Mouse (Mus musculus): ENCODE measurements around the gene Wdr34. TPM values are rescaled to one million over a fixed set of nuclear protein-coding genes. Genes with fewer than 3 reads are reported as not detected.

Gene Wdr34
- polyA plus RNA-seq, 1 experiment from 2014 or later, result 25.1 TPM

- DNase-seq (ENCODE audit: low spot score) (no peak), ATAC-seq (replicated peaks; ENCODE audit: low FRiP score) (no peak)
- Histone ChIP-seq H3K4me2 (no peak overlapping the region), H3K9me3 (ENCODE audit: control insufficient read depth, low read length) (no peaks in the 10 kb centered on the region), H3K4me1 (replicated peaks; ENCODE audit: control insufficient read depth, insufficient read depth, low read length) (no peaks in the 10 kb centered on the region), H3K27ac (ENCODE audit: low read depth, low read length) (no peak overlapping the region), H3K27me3 (replicated peaks; ENCODE audit: control insufficient read depth, insufficient read depth, low read length) (no peaks in the 10 kb centered on the region), H3K9ac (ENCODE audit: low read depth, low read length) (no peak overlapping the region), H3K4me3 (ENCODE audit: low read depth, low read length) (no peak overlapping the region), H3K36me3 (ENCODE audit: control insufficient read depth, insufficient read depth, low read length) (peaks cover 25% of the 10 kb centered on the region)
- 59% methylated on average over 11 of the region's 11 CpGs for WGBS
Measured at GRCm38 (mm10) chr2:30032244-30032846, 16.3 kb downstream of the Wdr34 start.

GRCm38 (mm10) chr2:30026997-30027396, 21.7 kb downstream of the Wdr34 start:
- DNase-seq (ENCODE audit: low spot score) (no peak), ATAC-seq (replicated peaks; ENCODE audit: low FRiP score) (no peak)
- Histone ChIP-seq H3K9me3 (ENCODE audit: control insufficient read depth, low read length) (no peaks in the 10 kb centered on the region), H3K36me3 (ENCODE audit: control insufficient read depth, insufficient read depth, low read length) (peaks cover 34% of the 10 kb centered on the region), H3K4me3 (ENCODE audit: low read depth, low read length) (no peak overlapping the region), H3K27ac (ENCODE audit: low read depth, low read length) (no peak overlapping the region), H3K4me1 (replicated peaks; ENCODE audit: control insufficient read depth, insufficient read depth, low read length) (no peaks in the 10 kb centered on the region), H3K9ac (ENCODE audit: low read depth, low read length) (no peak overlapping the region), H3K27me3 (replicated peaks; ENCODE audit: control insufficient read depth, insufficient read depth, low read length) (no peaks in the 10 kb centered on the region), H3K4me2 (no peak overlapping the region)
- 97% methylated on average over 5 of the region's 5 CpGs for WGBS

GRCm38 (mm10) chr2:30025454-30025853, 23.2 kb downstream of the Wdr34 start:
- Histone ChIP-seq H3K36me3 (ENCODE audit: control insufficient read depth, insufficient read depth, low read length) (peaks cover 33% of the 10 kb centered on the region), H3K9ac (ENCODE audit: low read depth, low read length) (no peak overlapping the region), H3K9me3 (ENCODE audit: control insufficient read depth, low read length) (no peaks in the 10 kb centered on the region), H3K27ac (ENCODE audit: low read depth, low read length) (no peak overlapping the region), H3K4me1 (replicated peaks; ENCODE audit: control insufficient read depth, insufficient read depth, low read length) (no peaks in the 10 kb centered on the region), H3K4me2 (no peak overlapping the region), H3K27me3 (replicated peaks; ENCODE audit: control insufficient read depth, insufficient read depth, low read length) (no peaks in the 10 kb centered on the region), H3K4me3 (ENCODE audit: low read depth, low read length) (no peak overlapping the region)
- ATAC-seq (replicated peaks; ENCODE audit: low FRiP score), result no peak
- 86% methylated on average over 4 of the region's 4 CpGs for WGBS
- DNase-seq (ENCODE audit: low spot score), result no peak

- H3K4me1 ChIP-seq (replicated peaks; ENCODE audit: control insufficient read depth, insufficient read depth, low read length), result no peaks in the 10 kb centered on the region
- ATAC-seq (replicated peaks; ENCODE audit: low FRiP score) (no peak), DNase-seq (ENCODE audit: low spot score) (no peak)
- H3K9me3 ChIP-seq (ENCODE audit: control insufficient read depth, low read length), result no peaks in the 10 kb centered on the region
- peaks cover 45% of the 10 kb centered on the region for H3K36me3 ChIP-seq (ENCODE audit: control insufficient read depth, insufficient read depth, low read length)
- H3K4me2 ChIP-seq, result no peak overlapping the region
- 85% methylated on average over 11 of the region's 11 CpGs for WGBS
- H3K27me3 ChIP-seq (replicated peaks; ENCODE audit: control insufficient read depth, insufficient read depth, low read length), result no peaks in the 10 kb centered on the region
- no peak overlapping the region for H3K4me3 ChIP-seq (ENCODE audit: low read depth, low read length)
- H3K9ac ChIP-seq (ENCODE audit: low read depth, low read length), result no peak overlapping the region
- H3K27ac ChIP-seq (ENCODE audit: low read depth, low read length), result no peak overlapping the region
Measured at GRCm38 (mm10) chr2:30014326-30014966, 34.2 kb downstream of the Wdr34 start.

GRCm38 (mm10) chr2:30010840-30011281, 37.8 kb downstream of the Wdr34 start:
- Histone ChIP-seq H3K36me3 (ENCODE audit: control insufficient read depth, insufficient read depth, low read length) (peaks cover 57% of the 10 kb centered on the region), H3K4me3 (ENCODE audit: low read depth, low read length) (no peak overlapping the region), H3K27me3 (replicated peaks; ENCODE audit: control insufficient read depth, insufficient read depth, low read length) (no peaks in the 10 kb centered on the region), H3K9me3 (ENCODE audit: control insufficient read depth, low read length) (no peaks in the 10 kb centered on the region), H3K9ac (ENCODE audit: low read depth, low read length) (no peak overlapping the region), H3K27ac (ENCODE audit: low read depth, low read length) (no peak overlapping the region), H3K4me1 (replicated peaks; ENCODE audit: control insufficient read depth, insufficient read depth, low read length) (no peaks in the 10 kb centered on the region), H3K4me2 (no peak overlapping the region)
- WGBS, result 90% methylated on average over 8 of the region's 8 CpGs
- no peak for DNase-seq (ENCODE audit: low spot score)
- no peak for ATAC-seq (replicated peaks; ENCODE audit: low FRiP score)

GRCm38 (mm10) chr2:30009101-30009500, 39.6 kb downstream of the Wdr34 start:
- ATAC-seq (replicated peaks; ENCODE audit: low FRiP score), result no peak
- H3K36me3 ChIP-seq (ENCODE audit: control insufficient read depth, insufficient read depth, low read length), result peaks cover 48% of the 10 kb centered on the region
- no peak overlapping the region for H3K4me2 ChIP-seq
- no peaks in the 10 kb centered on the region for H3K27me3 ChIP-seq (replicated peaks; ENCODE audit: control insufficient read depth, insufficient read depth, low read length)
- no peak overlapping the region for H3K27ac ChIP-seq (ENCODE audit: low read depth, low read length)
- no peaks in the 10 kb centered on the region for H3K4me1 ChIP-seq (replicated peaks; ENCODE audit: control insufficient read depth, insufficient read depth, low read length)
- H3K9ac ChIP-seq (ENCODE audit: low read depth, low read length), result no peak overlapping the region
- no peaks in the 10 kb centered on the region for H3K9me3 ChIP-seq (ENCODE audit: control insufficient read depth, low read length)
- no peak overlapping the region for H3K4me3 ChIP-seq (ENCODE audit: low read depth, low read length)
- no peak for DNase-seq (ENCODE audit: low spot score)
- 49% methylated on average over 1 of the region's 1 CpGs for WGBS

- ATAC-seq (replicated peaks; ENCODE audit: low FRiP score) (no peak), DNase-seq (ENCODE audit: low spot score) (no peak)
- 55% methylated on average over 2 of the region's 2 CpGs for WGBS
- Histone ChIP-seq H3K27me3 (replicated peaks; ENCODE audit: control insufficient read depth, insufficient read depth, low read length) (no peaks in the 10 kb centered on the region), H3K27ac (ENCODE audit: low read depth, low read length) (no peak overlapping the region), H3K9ac (ENCODE audit: low read depth, low read length) (no peak overlapping the region), H3K4me2 (no peak overlapping the region), H3K4me1 (replicated peaks; ENCODE audit: control insufficient read depth, insufficient read depth, low read length) (no peaks in the 10 kb centered on the region), H3K9me3 (ENCODE audit: control insufficient read depth, low read length) (no peaks in the 10 kb centered on the region), H3K4me3 (ENCODE audit: low read depth, low read length) (no peak overlapping the region), H3K36me3 (ENCODE audit: control insufficient read depth, insufficient read depth, low read length) (peaks cover 36% of the 10 kb centered on the region)
Measured at GRCm38 (mm10) chr2:29991962-29992361, 56.7 kb downstream of the Wdr34 start.
